Mouse (Mus musculus): ENCODE measurements at regions not wholly inside any gene's neighbourhood (a gene's known extent, or its start where the extent isn't known, plus 50 kb on each side); places are given as distances from the start of the nearest gene placed in this dataset.
A peak's percentile ranks its signal among the peaks of the same experiment; 100 is the strongest.

- Histone ChIP-seq H3K4me1 (replicated peaks) (no peaks in the 10 kb centered on the region), H3K27me3 (no peaks in the 10 kb centered on the region), H3K27ac (no peak overlapping the region), H3K4me2 (no peak overlapping the region), H3K36me3 (no peaks in the 10 kb centered on the region), H3K4me3 (replicated peaks) (no peak overlapping the region), H3K9ac (no peak overlapping the region), H3K9me3 (replicated peaks) (no peaks in the 10 kb centered on the region)
- DNase-seq (peak; percentile 10), ATAC-seq (ENCODE audit: low read depth) (no peak)
- WGBS (ENCODE audit: insufficient replicate concordance), result 16% methylated on average over 2 of the region's 2 CpGs
Measured at GRCm38 (mm10) chrX:96019556-96019955, 62.8 kb upstream of the Las1l start.

GRCm38 (mm10) chrX:96020407-96020806 is 63.6 kb upstream of the Las1l start:
- DNase-seq (no peak), ATAC-seq (ENCODE audit: low read depth) (no peak)
- H3K27ac ChIP-seq, result no peak overlapping the region
- no peaks in the 10 kb centered on the region for H3K9me3 ChIP-seq (replicated peaks)
- no peaks in the 10 kb centered on the region for H3K27me3 ChIP-seq
- H3K4me2 ChIP-seq, result no peak overlapping the region
- H3K4me1 ChIP-seq (replicated peaks), result no peaks in the 10 kb centered on the region
- 62% methylated on average over 3 of the region's 3 CpGs for WGBS (ENCODE audit: insufficient replicate concordance)
- H3K4me3 ChIP-seq (replicated peaks), result no peak overlapping the region
- no peak overlapping the region for H3K9ac ChIP-seq
- no peaks in the 10 kb centered on the region for H3K36me3 ChIP-seq

- no peaks in the 10 kb centered on the region for H3K4me1 ChIP-seq (replicated peaks)
- no peaks in the 10 kb centered on the region for H3K9me3 ChIP-seq (replicated peaks)
- H3K36me3 ChIP-seq, result no peaks in the 10 kb centered on the region
- H3K27ac ChIP-seq, result no peak overlapping the region
- no peak overlapping the region for H3K4me3 ChIP-seq (replicated peaks)
- 51% methylated on average over 3 of the region's 3 CpGs for WGBS (ENCODE audit: insufficient replicate concordance)
- H3K9ac ChIP-seq, result no peak overlapping the region
- ATAC-seq (ENCODE audit: low read depth), result no peak
- no peak for DNase-seq
- no peaks in the 10 kb centered on the region for H3K27me3 ChIP-seq
- no peak overlapping the region for H3K4me2 ChIP-seq
Measured at GRCm38 (mm10) chrX:96025374-96025773, 68.6 kb upstream of the Las1l start.

GRCm38 (mm10) chrX:96025876-96026275 is 69.1 kb upstream of the Las1l start:
- Histone ChIP-seq H3K4me1 (replicated peaks) (no peaks in the 10 kb centered on the region), H3K27me3 (no peaks in the 10 kb centered on the region), H3K4me2 (no peak overlapping the region), H3K27ac (no peak overlapping the region), H3K4me3 (replicated peaks) (no peak overlapping the region), H3K36me3 (no peaks in the 10 kb centered on the region), H3K9me3 (replicated peaks) (no peaks in the 10 kb centered on the region), H3K9ac (no peak overlapping the region)
- no peak for ATAC-seq (ENCODE audit: low read depth)
- peak; percentile 0 for DNase-seq
- WGBS (ENCODE audit: insufficient replicate concordance), result 30% methylated on average over 5 of the region's 5 CpGs

GRCm38 (mm10) chrX:96031591-96031990 is 64.3 kb upstream of the Msn start:
- 51% methylated on average over 5 of the region's 5 CpGs for WGBS (ENCODE audit: insufficient replicate concordance)
- ATAC-seq (ENCODE audit: low read depth) (no peak), DNase-seq (no peak)
- no peak overlapping the region for H3K27ac ChIP-seq
- no peak overlapping the region for H3K4me3 ChIP-seq (replicated peaks)
- no peaks in the 10 kb centered on the region for H3K27me3 ChIP-seq
- no peaks in the 10 kb centered on the region for H3K9me3 ChIP-seq (replicated peaks)
- no peaks in the 10 kb centered on the region for H3K36me3 ChIP-seq
- no peaks in the 10 kb centered on the region for H3K4me1 ChIP-seq (replicated peaks)
- H3K4me2 ChIP-seq, result no peak overlapping the region
- H3K9ac ChIP-seq, result no peak overlapping the region

GRCm38 (mm10) chrX:96035307-96035706 is 60.5 kb upstream of the Msn start:
- ATAC-seq (ENCODE audit: low read depth), result no peak
- no peaks in the 10 kb centered on the region for H3K9me3 ChIP-seq (replicated peaks)

GRCm38 (mm10) chrX:96042193-96042592 is 53.6 kb upstream of the Msn start:
- ATAC-seq (ENCODE audit: low read depth) (no peak), DNase-seq (no peak)
- Histone ChIP-seq H3K4me2 (no peak overlapping the region), H3K27me3 (no peaks in the 10 kb centered on the region), H3K4me3 (replicated peaks) (no peak overlapping the region), H3K36me3 (no peaks in the 10 kb centered on the region), H3K27ac (no peak overlapping the region), H3K4me1 (replicated peaks) (no peaks in the 10 kb centered on the region), H3K9me3 (replicated peaks) (no peaks in the 10 kb centered on the region), H3K9ac (no peak overlapping the region)
- WGBS (ENCODE audit: insufficient replicate concordance), result 36% methylated on average over 3 of the region's 3 CpGs

More at GRCm38 (mm10) chrX:96035307-96035706, 60.5 kb upstream of the Msn start:
- H3K9ac ChIP-seq, result no peak overlapping the region
- H3K4me3 ChIP-seq (replicated peaks), result no peak overlapping the region
- no peak overlapping the region for H3K27ac ChIP-seq
- no peak overlapping the region for H3K4me2 ChIP-seq
- H3K27me3 ChIP-seq, result no peaks in the 10 kb centered on the region
- H3K4me1 ChIP-seq (replicated peaks), result no peaks in the 10 kb centered on the region
- DNase-seq, result no peak
- no peaks in the 10 kb centered on the region for H3K36me3 ChIP-seq

All from liver, embryonic 13.5 days (tissue).